Mouse (Mus musculus): ENCODE data around the gene Islr. TPM values are rescaled to one million over a fixed set of nuclear protein-coding genes. Genes with fewer than 3 reads are reported as not detected.
A peak's percentile ranks its signal among the peaks of the same experiment; 100 is the strongest.
"Not testable (repeated sequence)": the region's sequence is repeated elsewhere in the genome, so short reads cannot be mapped to it uniquely, and the experiment has no call there.

Islr gene
- 17.8 and 36.3 TPM in 2 replicates for polyA plus RNA-seq (2011; ENCODE audit: insufficient read length, low read depth, missing spikeins)

GRCm38 (mm10) chr9:58203516-58204447, at the start of gene Islr, which contains the start of gene Islr2:
Gene Islr, minus strand, starts transcription at chr9:58204306.
Gene Islr2, minus strand, starts transcription at chr9:58204319.
- H3K4me3 ChIP-seq (ENCODE audit: insufficient read depth, low read length), result peak within 1 kb of the TSS; percentile 40
- H3K27ac ChIP-seq (ENCODE audit: insufficient read depth, low read length), result no peak within 1 kb of the TSS
- peaks cover 4% of the 10 kb centered on the region; the same call in 1 of the 2 replicates for H3K4me1 ChIP-seq (ENCODE audit: control insufficient read depth, insufficient read depth, low read length)
- TF ChIP-seq POLR2A (IDR thresholded peaks at IDR 0.05; ENCODE audit: low read depth, low read length) (no peak), CTCF (IDR thresholded peaks at IDR 0.05; ENCODE audit: borderline replicate concordance, insufficient read depth, low read length) (peak; percentile 14; the same call in 1 of the 2 replicates)

- Histone ChIP-seq H3K4me3 (ENCODE audit: insufficient read depth, low read length) (peak overlapping the region; percentile 58), H3K27ac (ENCODE audit: insufficient read depth, low read length) (peak overlapping the region; percentile 27), H3K4me1 (ENCODE audit: control insufficient read depth, insufficient read depth, low read length) (peaks cover 12% of the 10 kb centered on the region)
Measured at GRCm38 (mm10) chr9:58253805-58254122, 49.7 kb upstream of the Islr start.

- Histone ChIP-seq H3K4me1 (ENCODE audit: control insufficient read depth, insufficient read depth, low read length) (peaks cover 12% of the 10 kb centered on the region), H3K27ac (ENCODE audit: insufficient read depth, low read length) (peak within 1 kb of the TSS; percentile 27), H3K4me3 (ENCODE audit: insufficient read depth, low read length) (peak within 1 kb of the TSS; percentile 58)
- TF ChIP-seq CTCF (IDR thresholded peaks at IDR 0.05; ENCODE audit: borderline replicate concordance, insufficient read depth, low read length) (peak; percentile 97), POLR2A (IDR thresholded peaks at IDR 0.05; ENCODE audit: low read depth, low read length) (peak; percentile 84)
Measured at GRCm38 (mm10) chr9:58253033-58253804, 49.1 kb upstream of the Islr start, which contains the start of gene Stoml1. Gene Stoml1, plus strand, starts transcription at chr9:58253164.

GRCm38 (mm10) chr9:58250730-58251129, 46.6 kb upstream of the Islr start:
- not testable (repeated sequence) for H3K4me1 ChIP-seq (ENCODE audit: control insufficient read depth, insufficient read depth, low read length); H3K4me3 ChIP-seq (ENCODE audit: insufficient read depth, low read length); H3K27ac ChIP-seq (ENCODE audit: insufficient read depth, low read length)

GRCm38 (mm10) chr9:58250322-58250721, 46.2 kb upstream of the Islr start:
- H3K4me1 ChIP-seq (ENCODE audit: control insufficient read depth, insufficient read depth, low read length), result peaks cover 7% of the 10 kb centered on the region
- no peak overlapping the region for H3K4me3 ChIP-seq (ENCODE audit: insufficient read depth, low read length)
- TF ChIP-seq CTCF (IDR thresholded peaks at IDR 0.05; ENCODE audit: borderline replicate concordance, insufficient read depth, low read length) (no peak), POLR2A (IDR thresholded peaks at IDR 0.05; ENCODE audit: low read depth, low read length) (no peak)
- H3K27ac ChIP-seq (ENCODE audit: insufficient read depth, low read length), result peak overlapping the region; percentile 87

- Histone ChIP-seq H3K27ac (ENCODE audit: insufficient read depth, low read length) (peak within 1 kb of the TSS; percentile 87), H3K4me1 (ENCODE audit: control insufficient read depth, insufficient read depth, low read length) (peaks cover 7% of the 10 kb centered on the region), H3K4me3 (ENCODE audit: insufficient read depth, low read length) (peak within 1 kb of the TSS; percentile 68)
- TF ChIP-seq POLR2A (IDR thresholded peaks at IDR 0.05; ENCODE audit: low read depth, low read length) (peak; percentile 76), CTCF (IDR thresholded peaks at IDR 0.05; ENCODE audit: borderline replicate concordance, insufficient read depth, low read length) (no peak)
Measured at GRCm38 (mm10) chr9:58249592-58250192, 45.6 kb upstream of the Islr start, which contains the start of gene Pml. Gene Pml, minus strand, starts transcription at chr9:58249786.

- no peak for TF ChIP-seq CTCF (IDR thresholded peaks at IDR 0.05; ENCODE audit: borderline replicate concordance, insufficient read depth, low read length)
- peak; percentile 16; the same call in 1 of the 2 replicates for TF ChIP-seq POLR2A (IDR thresholded peaks at IDR 0.05; ENCODE audit: low read depth, low read length)
Measured at GRCm38 (mm10) chr9:58248746-58249413, 44.8 kb upstream of the Islr start.

GRCm38 (mm10) chr9:58247064-58247759, 43.1 kb upstream of the Islr start:
- peak; percentile 84 for TF ChIP-seq CTCF (IDR thresholded peaks at IDR 0.05; ENCODE audit: borderline replicate concordance, insufficient read depth, low read length)
- peak; percentile 48; the same call in 1 of the 2 replicates for TF ChIP-seq POLR2A (IDR thresholded peaks at IDR 0.05; ENCODE audit: low read depth, low read length)
- Histone ChIP-seq H3K4me3 (ENCODE audit: insufficient read depth, low read length) (peak overlapping the region; percentile 42), H3K4me1 (ENCODE audit: control insufficient read depth, insufficient read depth, low read length) (peaks cover 4% of the 10 kb centered on the region), H3K27ac (ENCODE audit: insufficient read depth, low read length) (peak overlapping the region; percentile 70)

More at GRCm38 (mm10) chr9:58248746-58249413, 44.8 kb upstream of the Islr start:
- H3K4me3 ChIP-seq (ENCODE audit: insufficient read depth, low read length), result peak overlapping the region; percentile 68
- H3K27ac ChIP-seq (ENCODE audit: insufficient read depth, low read length), result peak overlapping the region; percentile 70
- peaks cover 3% of the 10 kb centered on the region; the same call in 1 of the 2 replicates for H3K4me1 ChIP-seq (ENCODE audit: control insufficient read depth, insufficient read depth, low read length)

Measured in embryonic fibroblast, embryonic 13.5 days (primary cell).